Mouse (Mus musculus) hindbrain, embryonic 13.5 days (tissue): Measurements from ENCODE around the gene Gm10097. TPM values are rescaled to one million over a fixed set of nuclear protein-coding genes. Genes with fewer than 3 reads are reported as not detected.

Experiments used
- ATAC-seq: fragments of 200-750 bp; cut with Nextera tagmentation; 2 replicates; pipeline ENCODE4 v1.8.0; 2017; ENCODE audit warnings: moderate TSS enrichment; ENCODE audit not compliant: low FRiP score
- H3K27ac ChIP-seq: fragments of 300-500 bp; sonication (generic); 2 replicates; pipeline ENCODE4 v1.5.1; 2015; ENCODE audit warnings: inconsistent platforms, mild to moderate bottlenecking, moderate library complexity
- H3K27me3 ChIP-seq: fragments of 300-500 bp; sonication (generic); 2 replicates; pipeline ENCODE4 v1.6.1; 2015; ENCODE audit warnings: mild to moderate bottlenecking, inconsistent platforms
- H3K36me3 ChIP-seq: fragments of 300-500 bp; sonication (generic); 2 replicates; pipeline ENCODE4 v1.6.1; 2015; ENCODE audit warnings: mild to moderate bottlenecking, inconsistent platforms
- H3K4me1 ChIP-seq: fragments of 300-500 bp; sonication (generic); replicated peaks from 2 replicates; pipeline ENCODE4 v1.6.1; 2015; ENCODE audit warnings: inconsistent platforms
- H3K4me2 ChIP-seq: fragments of 300-500 bp; sonication (generic); 2 replicates; pipeline ENCODE4 v1.6.1; 2015; ENCODE audit warnings: inconsistent platforms, mild to moderate bottlenecking, moderate library complexity
- H3K4me3 ChIP-seq: fragments of 300-500 bp; sonication (generic); 2 replicates; pipeline ENCODE4 v1.5.1; 2015; ENCODE audit warnings: mild to moderate bottlenecking, inconsistent platforms
- H3K9ac ChIP-seq: fragments of 300-500 bp; sonication (generic); 2 replicates; pipeline ENCODE4 v1.6.1; 2015; ENCODE audit warnings: mild to moderate bottlenecking, inconsistent platforms
- H3K9me3 ChIP-seq: fragments of 300-500 bp; sonication (generic); 2 replicates; pipeline ENCODE4 v1.6.1; 2016; ENCODE audit warnings: inconsistent platforms
- WGBS: fragments of 180-500 bp; shearing (Covaris S2); methylation state at CpG from one replicate; pipeline ENCODE4 v1.1.7; 2015; 5-methylcytosine and 5-hydroxymethylcytosine counted together
- polyA plus RNA-seq: library from polyadenylated mRNA; unstranded; fragments of >200 nt; fragmentation: Nextera tagmentation; extraction: Ambion mirVana; gene quantifications from 2 replicates; pipeline ENCODE4 v1.2.1, GENCODE M21; 2015

Gm10097 gene
- polyA plus RNA-seq, 1 experiment from 2014 or later, result 0.12 TPM

DNA sequence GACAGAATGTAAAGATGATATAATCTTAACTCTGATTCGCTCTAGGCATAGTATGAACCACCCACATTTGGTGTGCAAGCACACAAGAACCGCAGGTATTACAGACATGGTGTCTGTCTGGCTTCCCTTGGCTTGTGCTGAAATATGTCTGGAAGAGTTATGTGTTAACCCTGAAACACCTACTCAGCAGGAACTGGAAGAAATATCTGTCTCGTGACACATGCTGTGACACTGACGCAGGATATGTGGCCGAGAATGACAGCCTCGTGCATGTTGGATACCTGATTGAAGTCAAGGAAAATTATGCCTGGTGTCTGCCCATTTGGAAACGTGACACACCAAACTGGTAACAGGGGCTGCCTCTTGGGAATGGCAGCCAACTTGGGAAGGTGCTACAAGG, 18.3 kb downstream of the Gm10097 start:
- Histone ChIP-seq H3K27ac (no peak overlapping the region), H3K4me1 (no peaks in the 10 kb centered on the region), H3K36me3 (no peaks in the 10 kb centered on the region), H3K4me2 (no peak overlapping the region), H3K4me3 (no peak overlapping the region), H3K27me3 (no peaks in the 10 kb centered on the region), H3K9ac (no peak overlapping the region), H3K9me3 (no peaks in the 10 kb centered on the region)
- no peak for ATAC-seq
- 84% methylated on average over 7 of the region's 7 CpGs for WGBS

DNA sequence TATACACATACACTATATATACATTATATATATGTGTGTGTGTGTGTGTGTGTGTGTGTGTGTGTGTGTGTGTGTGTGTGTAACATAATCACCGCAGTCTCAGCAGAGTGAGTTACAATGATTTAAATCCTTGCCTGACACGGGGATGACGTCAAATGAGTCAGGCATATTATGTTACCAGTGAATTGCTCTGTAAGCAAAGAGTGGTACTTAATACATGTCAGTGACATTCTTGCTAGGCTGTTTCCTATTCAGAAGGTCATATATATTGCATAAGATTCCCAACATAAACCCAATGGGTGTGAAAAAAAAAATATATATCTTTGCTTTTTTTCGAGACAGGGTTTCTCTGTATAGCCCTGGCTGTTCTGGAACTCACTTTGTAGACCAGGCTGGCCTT, 20.1 kb downstream of the Gm10097 start:
- no peak overlapping the region for H3K9ac ChIP-seq
- H3K27ac ChIP-seq, result no peak overlapping the region
- 77% methylated on average over 4 of the region's 4 CpGs for WGBS
- H3K4me2 ChIP-seq, result no peak overlapping the region
- no peaks in the 10 kb centered on the region for H3K36me3 ChIP-seq
- H3K27me3 ChIP-seq, result no peaks in the 10 kb centered on the region
- ATAC-seq, result no peak
- no peaks in the 10 kb centered on the region for H3K4me1 ChIP-seq
- no peak overlapping the region for H3K4me3 ChIP-seq
- H3K9me3 ChIP-seq, result no peaks in the 10 kb centered on the region

DNA sequence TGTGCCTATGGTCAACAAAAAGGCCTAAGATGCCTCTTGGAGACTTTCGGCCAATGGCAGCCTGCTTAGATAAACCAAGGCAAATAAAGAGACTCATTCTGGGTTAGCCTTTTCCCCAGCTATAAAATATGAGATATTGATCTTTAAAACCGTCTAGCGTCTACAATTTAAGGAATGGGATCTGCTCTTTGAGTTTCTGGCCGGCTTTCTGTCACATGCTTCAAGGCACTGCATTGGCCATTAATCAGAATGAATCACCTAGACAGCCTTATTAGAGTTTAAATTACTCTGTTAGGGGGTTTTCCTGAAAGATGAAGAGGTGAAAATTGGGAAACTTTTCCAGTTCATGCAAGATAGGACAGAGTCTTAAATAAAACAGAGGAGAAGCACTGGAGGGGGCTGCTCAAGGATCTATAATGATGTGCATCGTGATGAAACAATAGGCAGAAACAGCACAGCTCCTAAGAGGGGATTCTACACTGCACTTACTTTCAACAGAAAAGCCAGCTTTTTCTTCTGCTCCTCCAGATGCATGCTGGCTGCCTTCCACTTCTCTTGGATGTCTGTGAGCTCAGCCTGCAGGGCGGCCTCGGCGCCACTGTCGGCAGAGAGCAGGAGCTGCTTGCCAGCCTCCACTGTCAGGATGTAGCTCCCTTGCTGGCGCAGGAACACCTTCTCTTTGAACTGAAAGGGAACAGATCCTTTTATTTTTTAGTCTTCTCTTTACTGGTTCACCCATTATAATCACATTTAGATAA, 28.2 kb downstream of the Gm10097 start:
- H3K4me3 ChIP-seq, result no peak overlapping the region
- WGBS, result 80% methylated on average over 10 of the region's 10 CpGs
- ATAC-seq, result no peak

DNA sequence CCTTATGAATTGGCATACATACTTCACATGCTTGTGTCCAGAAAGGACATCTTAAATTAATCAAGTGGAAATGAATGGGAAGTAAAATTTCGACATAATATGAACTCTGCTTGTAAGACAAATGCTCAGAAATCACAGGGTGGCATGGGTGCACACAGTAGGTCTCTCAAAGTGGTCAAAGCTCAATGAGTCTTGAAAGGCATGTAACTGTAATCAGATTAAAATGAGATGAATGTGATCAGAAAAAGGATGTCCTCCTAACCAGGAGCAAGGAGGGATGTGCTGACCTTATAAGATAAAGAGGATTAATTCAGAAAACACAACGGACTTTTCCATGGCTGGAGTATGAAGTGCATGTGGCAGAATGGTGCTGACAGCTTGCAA, 28.8 kb downstream of the Gm10097 start:
- Histone ChIP-seq H3K4me2 (no peak overlapping the region), H3K36me3 (peaks cover 16% of the 10 kb centered on the region), H3K27ac (no peak overlapping the region), H3K9me3 (no peaks in the 10 kb centered on the region), H3K4me1 (no peaks in the 10 kb centered on the region), H3K4me3 (no peak overlapping the region), H3K27me3 (no peaks in the 10 kb centered on the region), H3K9ac (no peak overlapping the region)
- WGBS, result 78% methylated on average over 2 of the region's 2 CpGs
- no peak for ATAC-seq

More for the DNA sequence above, 28.2 kb downstream of the Gm10097 start:
- H3K4me1 ChIP-seq, result no peaks in the 10 kb centered on the region
- H3K27me3 ChIP-seq, result no peaks in the 10 kb centered on the region
- H3K4me2 ChIP-seq, result no peak overlapping the region
- no peak overlapping the region for H3K9ac ChIP-seq
- H3K36me3 ChIP-seq, result peaks cover 16% of the 10 kb centered on the region
- no peak overlapping the region for H3K27ac ChIP-seq
- H3K9me3 ChIP-seq, result no peaks in the 10 kb centered on the region

DNA sequence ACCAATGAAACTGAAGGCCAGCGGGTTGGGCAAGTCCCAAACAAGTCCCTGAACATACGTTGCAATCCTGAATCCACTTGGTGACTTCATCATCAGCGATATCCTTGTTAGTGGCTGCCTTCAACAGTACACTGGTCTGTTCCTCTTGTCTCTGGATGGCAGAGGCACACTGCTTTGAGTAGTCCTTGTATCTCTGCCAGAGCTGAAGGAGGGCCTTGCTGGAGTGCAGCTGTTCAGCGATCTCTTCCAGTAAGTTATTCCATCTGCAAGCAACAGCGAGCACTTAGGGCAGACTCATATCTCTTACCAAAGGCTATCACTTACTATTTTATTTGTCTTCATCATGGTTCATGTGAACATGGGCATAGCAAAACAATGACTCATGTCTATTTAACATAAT, 41.8 kb downstream of the Gm10097 start:
- 93% methylated on average over 5 of the region's 5 CpGs for WGBS

DNA sequence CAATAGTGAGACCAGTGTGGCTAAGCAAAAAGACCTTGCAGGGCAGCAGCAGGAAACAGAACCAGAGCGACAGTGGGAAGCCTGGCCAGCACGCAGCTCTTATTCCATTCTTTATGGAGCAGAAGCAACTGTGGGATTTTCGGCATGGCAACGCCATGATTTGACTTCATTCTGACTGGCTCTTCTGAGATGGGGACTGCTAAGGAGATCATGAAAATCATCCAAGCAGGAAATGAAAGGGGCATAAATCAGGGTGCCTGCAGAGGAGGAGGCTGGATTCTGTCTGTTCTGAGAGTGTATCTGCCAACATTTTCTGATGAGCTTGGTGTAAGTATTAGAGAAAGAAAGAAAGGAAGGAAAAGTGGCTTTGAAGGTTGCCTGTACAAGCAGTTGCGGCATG, 47.2 kb downstream of the Gm10097 start:
- Histone ChIP-seq H3K36me3 (peaks cover 50% of the 10 kb centered on the region), H3K4me2 (no peak overlapping the region), H3K9ac (no peak overlapping the region), H3K27ac (no peak overlapping the region), H3K4me1 (no peaks in the 10 kb centered on the region), H3K4me3 (no peak overlapping the region), H3K27me3 (no peaks in the 10 kb centered on the region), H3K9me3 (no peaks in the 10 kb centered on the region)
- ATAC-seq, result no peak
- 88% methylated on average over 5 of the region's 5 CpGs for WGBS

More for the DNA sequence above, 41.8 kb downstream of the Gm10097 start:
- no peak for ATAC-seq
- peaks cover 76% of the 10 kb centered on the region for H3K36me3 ChIP-seq
- no peaks in the 10 kb centered on the region for H3K9me3 ChIP-seq
- H3K4me3 ChIP-seq, result no peak overlapping the region
- H3K4me2 ChIP-seq, result no peak overlapping the region
- no peak overlapping the region for H3K9ac ChIP-seq
- no peaks in the 10 kb centered on the region for H3K4me1 ChIP-seq
- H3K27ac ChIP-seq, result no peak overlapping the region
- H3K27me3 ChIP-seq, result no peaks in the 10 kb centered on the region

DNA sequence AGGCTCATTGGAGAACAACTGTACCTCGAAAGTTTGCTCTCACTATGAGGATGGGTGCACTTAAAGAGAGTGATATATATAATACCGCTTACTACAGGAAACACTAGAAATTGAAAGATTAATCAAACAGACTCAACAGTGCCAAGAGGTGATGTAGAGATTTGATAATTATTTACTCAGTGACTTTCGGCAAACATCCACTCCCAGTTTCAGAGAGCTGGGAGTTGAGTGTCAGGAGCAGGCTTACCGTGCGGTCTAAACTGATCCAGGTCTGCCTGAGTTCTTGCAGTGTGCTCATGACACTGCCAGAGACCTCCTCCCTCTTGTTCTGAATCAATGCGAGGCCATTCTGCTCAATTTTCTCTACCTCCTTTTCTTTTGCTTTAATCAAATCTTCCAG, 47.7 kb downstream of the Gm10097 start:
- no peak overlapping the region for H3K27ac ChIP-seq
- no peak for ATAC-seq
- H3K36me3 ChIP-seq, result peaks cover 49% of the 10 kb centered on the region
- no peaks in the 10 kb centered on the region for H3K9me3 ChIP-seq
- no peak overlapping the region for H3K4me2 ChIP-seq
- no peak overlapping the region for H3K4me3 ChIP-seq
- no peak overlapping the region for H3K9ac ChIP-seq
- WGBS, result 93% methylated on average over 6 of the region's 6 CpGs
- H3K4me1 ChIP-seq, result no peaks in the 10 kb centered on the region
- no peaks in the 10 kb centered on the region for H3K27me3 ChIP-seq
